Mouse (Mus musculus) left cerebral cortex, adult 2 months (tissue): ENCODE data around the gene Nfkbil1. TPM values are rescaled to one million over a fixed set of nuclear protein-coding genes. Genes with fewer than 3 reads are reported as not detected.
A peak's percentile ranks its signal among the peaks of the same experiment; 100 is the strongest.

ENCODE experiments used
- DNase-seq, 2 experiments: peaks; one replicate each; pipeline ENCODE4 v3.0.0; 2021 to 2022; ENCODE audit warnings: low spot score in 2 of 2, mixed read lengths in 1 of 2; ENCODE audit errors: extremely low spot score in 1 of 2
- H3K27ac ChIP-seq: fragments of 200-600 bp; 2 replicates; pipeline ENCODE4 v1.8.1; 2022
- H3K4me3 ChIP-seq: fragments of 200-600 bp; 2 replicates; pipeline ENCODE4 v1.8.1; 2022
- CTCF ChIP-seq: fragments of 200-600 bp; IDR thresholded peaks from 2 replicates; pipeline ENCODE4 v1.8.1; 2022; ENCODE audit warnings: antibody characterized with exemption, mild to moderate bottlenecking, moderate library complexity
- intact Hi-C: fragments of 180-260 bp; cut with DNase I; formaldehyde crosslinking; loops from one replicate; pipeline ENCODE4 v1.15.1; 2025
- long read RNA-seq, 2 experiments: library from polyadenylated mRNA; stranded (forward); transcript quantifications; one replicate each; pipeline ENCODE4 v2.0.0; 2021; ENCODE audit warnings: borderline mapping rate in 2 of 2
- total RNA-seq, 2 experiments: library from RNA; stranded (reverse); gene quantifications; 2 replicates each; pipeline ENCODE4 v1.2.3; 2021

The Nfkbil1 gene
- total RNA-seq = 10 to 100 TPM; 13.0 to 16.1 TPM
- long read RNA-seq, experiment 1, partial matches to known transcripts = 1 of 4 reads
- long read RNA-seq, experiment 1, other reads (novel, unspliced or antisense) = 3 of 4 reads
- long read RNA-seq, experiment 2, partial matches to known transcripts = 0 of 2 reads
- long read RNA-seq, experiment 2, other reads (novel, unspliced or antisense) = 0 of 2 reads

GRCm38 (mm10) chr17:35235614-35236389 is at the start of gene Nfkbil1:
Gene Nfkbil1 (minus strand): TSS chr17:35235792.
- peak within 1 kb of the TSS; percentile 96 for H3K27ac ChIP-seq
- peak within 1 kb of the TSS; percentile 68 for H3K4me3 ChIP-seq
- intact Hi-C loops = loop anchor here (1.0 to 10.0 kb wide), 5 partner anchors 70 to 384 kb away; partner anchors contain the start of genes Bag6, Csnk2b, Gpank1 and Nelfe
- TF ChIP-seq CTCF = no peak
- peak; percentile 86 to 88 for DNase-seq

DNA sequence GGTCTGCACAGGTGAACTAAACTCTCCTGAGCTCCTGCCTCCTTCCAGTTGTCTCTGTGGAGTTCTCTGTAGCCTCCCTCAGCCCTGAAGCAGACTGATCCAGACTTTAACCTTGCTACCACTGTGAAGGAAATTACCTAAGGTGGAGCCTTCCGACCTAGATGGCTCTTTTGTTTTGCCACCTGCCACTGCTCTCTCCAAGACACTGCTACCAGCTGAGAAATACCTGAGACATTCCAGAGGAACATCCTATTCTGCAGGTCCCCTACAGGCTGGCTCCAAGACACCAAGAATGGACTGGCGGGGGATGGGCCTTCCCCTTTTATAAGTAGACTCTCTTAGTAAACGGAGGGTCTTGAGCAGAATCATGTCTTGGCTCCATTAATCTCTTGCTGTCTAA is 44.7 kb upstream of the Nfkbil1 start:
- no peak for TF ChIP-seq CTCF
- intact Hi-C loops = no loop called here
- H3K27ac ChIP-seq = no peak overlapping the region
- no peak overlapping the region for H3K4me3 ChIP-seq
- no peak for DNase-seq

DNA sequence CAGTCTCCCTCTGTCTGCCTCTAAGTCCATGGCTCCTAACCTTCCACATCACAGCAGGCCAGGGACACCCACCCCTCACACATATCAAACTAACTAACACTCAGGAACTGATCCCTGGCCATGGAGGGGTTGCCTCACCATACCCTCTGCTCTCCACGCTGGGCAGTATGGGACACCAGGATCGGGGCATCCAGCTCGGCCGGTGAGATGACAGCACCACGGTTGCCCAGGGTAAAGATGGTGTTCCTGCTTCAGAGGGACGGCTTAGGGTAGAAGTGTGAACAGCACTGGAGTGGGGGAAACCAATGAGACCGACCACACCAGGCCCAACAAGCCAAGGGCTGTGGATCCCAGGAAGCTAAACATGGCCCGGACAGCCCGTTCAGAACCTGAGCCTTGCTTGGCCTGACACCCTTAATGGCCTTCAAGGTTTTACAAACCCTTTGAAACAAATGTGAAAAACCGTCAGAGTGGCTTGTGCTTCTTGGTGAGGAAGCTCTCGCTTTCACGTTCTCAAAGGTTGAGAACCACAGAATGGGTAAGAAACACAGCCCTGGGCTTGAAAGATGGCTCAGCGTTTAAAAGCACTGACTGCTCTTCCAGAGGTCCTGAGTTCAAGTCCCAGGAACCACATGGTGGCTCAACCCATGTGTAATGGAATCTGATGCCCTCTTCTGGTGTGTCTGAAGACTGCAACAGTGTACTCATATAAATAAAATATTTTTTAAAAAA is 43.5 kb upstream of the Nfkbil1 start:
- intact Hi-C loops = loop anchor here (2.0 kb wide), 2 partner anchors 28 to 1318 kb away; no protein-coding TSS in a partner anchor
- Histone ChIP-seq H3K4me3 (no peak overlapping the region), H3K27ac (no peak overlapping the region)
- TF ChIP-seq CTCF = no peak; the same call in 1 of the 2 replicates
- no peak for DNase-seq

DNA sequence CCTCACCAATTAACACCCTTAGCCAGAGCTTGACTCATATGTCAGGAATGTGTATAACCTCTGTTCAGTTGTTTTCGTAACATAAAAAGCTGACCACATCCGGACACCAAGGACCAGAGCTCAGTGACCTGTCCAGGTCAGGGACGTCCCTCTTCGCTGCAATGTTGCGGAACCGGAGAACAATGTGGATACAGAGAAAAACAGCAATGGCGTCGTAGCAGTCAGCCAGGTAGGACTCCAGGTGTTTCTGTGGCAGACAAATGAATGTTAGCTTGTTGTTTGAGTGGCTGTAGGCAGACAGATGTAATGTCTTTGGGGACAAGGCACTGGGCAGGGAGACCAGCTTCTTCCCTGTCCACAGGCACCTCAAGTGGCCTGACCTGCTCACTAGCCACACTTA is 42.5 kb upstream of the Nfkbil1 start:
- no peak for TF ChIP-seq CTCF
- DNase-seq = no peak
- no peak overlapping the region for H3K4me3 ChIP-seq
- intact Hi-C loops = loop anchor here (2.0 kb wide), 2 partner anchors 29 to 1317 kb away; no protein-coding TSS in a partner anchor
- H3K27ac ChIP-seq = no peak overlapping the region

DNA sequence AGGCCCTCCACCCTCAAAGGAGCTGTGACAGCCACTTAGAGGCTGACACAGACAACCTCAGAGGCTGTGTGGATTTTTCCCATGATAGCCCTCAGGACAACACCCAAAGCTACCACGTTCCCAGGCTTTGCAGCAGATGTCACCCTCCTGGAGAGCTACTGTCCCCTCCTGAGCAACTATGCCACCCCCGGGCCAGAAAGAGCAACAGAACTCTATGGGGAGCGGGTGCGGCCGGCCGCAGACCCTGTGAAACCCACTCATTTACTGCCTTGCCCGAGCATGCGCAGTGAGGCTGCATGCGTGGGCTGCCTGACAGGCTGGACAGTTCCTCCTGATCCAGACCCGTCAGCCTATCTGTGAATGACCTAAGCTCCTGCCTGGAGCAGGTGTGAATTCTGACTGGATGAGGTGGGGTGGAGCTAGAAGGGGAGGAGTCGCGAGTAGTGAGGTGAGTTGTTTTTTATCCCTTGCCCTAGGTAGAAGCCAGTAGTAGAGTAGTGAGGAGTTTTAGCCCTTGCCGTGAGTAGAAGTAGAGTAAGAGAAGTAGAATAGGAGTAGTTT is 40.8 kb upstream of the Nfkbil1 start:
- intact Hi-C loops = no loop called here
- no peak for DNase-seq

GRCm38 (mm10) chr17:35274770-35275169 is 39.2 kb upstream of the Nfkbil1 start:
- no peak overlapping the region for H3K4me3 ChIP-seq
- DNase-seq = peak; percentile 81 to 90
- H3K27ac ChIP-seq = no peak overlapping the region
- peak; percentile 98 for TF ChIP-seq CTCF
- intact Hi-C loops = loop anchor here (1.0 kb wide), 1 partner anchor 16 kb away; no protein-coding TSS in a partner anchor

More for the DNA sequence above, 40.8 kb upstream of the Nfkbil1 start:
- no peak for TF ChIP-seq CTCF
- H3K4me3 ChIP-seq = no peak overlapping the region
- no peak overlapping the region for H3K27ac ChIP-seq

- H3K27ac ChIP-seq = no peak overlapping the region
- TF ChIP-seq CTCF = no peak
- no peak for DNase-seq
- no peak overlapping the region for H3K4me3 ChIP-seq
- intact Hi-C loops = no loop called here
These were observed 36.7 kb upstream of the Nfkbil1 start for GRCm38 (mm10) chr17:35272249-35272648.

- intact Hi-C loops = no loop called here
- no peak overlapping the region for H3K27ac ChIP-seq
- no peak for DNase-seq
- TF ChIP-seq CTCF = no peak
- H3K4me3 ChIP-seq = no peak overlapping the region
These were observed 34.2 kb upstream of the Nfkbil1 start for GRCm38 (mm10) chr17:35269653-35270347.

GRCm38 (mm10) chr17:35267399-35268086 is 32.0 kb upstream of the Nfkbil1 start:
- H3K4me3 ChIP-seq = no peak overlapping the region
- H3K27ac ChIP-seq = no peak overlapping the region
- DNase-seq = no peak
- intact Hi-C loops = no loop called here
- no peak for TF ChIP-seq CTCF

- no peak for TF ChIP-seq CTCF
- no peak overlapping the region for H3K27ac ChIP-seq
- intact Hi-C loops = no loop called here
- peak overlapping the region; percentile 67 for H3K4me3 ChIP-seq
- DNase-seq = no peak
These were observed 27.9 kb upstream of the Nfkbil1 start for GRCm38 (mm10) chr17:35263523-35263883.
